Mouse (Mus musculus) cerebellum, adult 18-20 months (tissue): ENCODE measurements around the gene Foxj3.
"Not testable (repeated sequence)": the region's sequence is repeated elsewhere in the genome, so short reads cannot be mapped to it uniquely, and the experiment has no call there.

Source experiments
- DNase-seq, 2 experiments: peaks; one replicate each; pipeline ENCODE4 v3.0.0; 2021

Gene Foxj3

DNA sequence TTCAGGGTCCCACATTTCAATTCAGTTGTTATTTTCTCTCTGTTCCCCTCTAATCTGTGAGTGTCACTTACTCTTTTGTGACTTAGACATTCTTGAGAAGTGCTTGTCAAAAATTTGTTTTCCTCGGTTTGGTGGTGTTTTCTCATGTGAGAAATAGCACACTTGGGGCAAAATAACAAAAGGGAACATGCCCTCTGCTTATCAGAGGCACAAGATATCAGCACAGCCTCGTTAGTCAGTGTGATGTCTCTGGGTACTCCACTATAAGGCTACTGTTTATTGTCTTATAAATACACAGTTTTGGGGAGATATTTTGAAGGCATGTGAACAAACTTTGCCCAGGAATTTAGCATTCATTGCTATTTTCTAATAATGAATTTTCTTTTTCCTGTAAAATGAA is 37.7 kb downstream of the Foxj3 start:
- no peak for DNase-seq

DNA sequence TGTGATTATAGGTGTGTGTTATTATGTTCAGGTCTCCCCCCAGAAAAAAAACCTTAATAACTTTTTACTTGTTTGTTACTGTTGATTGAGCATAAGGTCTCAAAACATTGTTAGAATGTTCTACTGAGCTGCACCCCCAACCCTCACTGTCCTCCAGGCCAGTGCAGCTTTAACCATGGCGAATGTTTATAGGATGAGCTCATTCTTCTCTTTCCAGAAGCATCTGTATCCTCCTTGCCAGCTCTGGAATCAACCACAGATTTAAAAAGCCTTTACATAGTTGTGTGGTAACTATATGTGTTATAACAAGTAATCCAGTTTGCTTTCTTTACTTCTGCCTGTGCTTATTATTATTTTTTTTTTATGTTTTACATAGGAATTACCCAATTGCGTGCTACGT is 38.7 kb downstream of the Foxj3 start:
- no peak for DNase-seq

DNA sequence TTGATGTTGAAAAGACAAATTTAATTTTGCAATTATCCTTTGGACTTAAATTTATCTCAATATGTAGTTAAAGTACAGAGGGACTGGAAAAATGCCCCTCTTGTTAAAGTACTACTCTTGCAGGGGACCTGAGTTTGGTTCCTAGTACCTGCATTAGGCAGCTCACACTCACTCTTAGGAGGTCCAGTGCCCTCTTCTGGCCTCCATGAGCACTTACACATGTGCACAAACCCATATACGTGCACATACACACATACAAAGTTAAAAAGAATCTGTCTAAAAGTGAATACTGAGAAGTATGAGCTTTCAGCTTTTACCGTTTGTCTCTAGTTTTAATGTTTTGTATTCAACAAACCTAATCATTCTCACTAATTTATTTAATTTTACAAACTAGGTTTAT is 51.2 kb downstream of the Foxj3 start:
- no peak for DNase-seq

GRCm38 (mm10) chr4:119589423-119589822 is 52.6 kb downstream of the Foxj3 start:
- no peak for DNase-seq

DNA sequence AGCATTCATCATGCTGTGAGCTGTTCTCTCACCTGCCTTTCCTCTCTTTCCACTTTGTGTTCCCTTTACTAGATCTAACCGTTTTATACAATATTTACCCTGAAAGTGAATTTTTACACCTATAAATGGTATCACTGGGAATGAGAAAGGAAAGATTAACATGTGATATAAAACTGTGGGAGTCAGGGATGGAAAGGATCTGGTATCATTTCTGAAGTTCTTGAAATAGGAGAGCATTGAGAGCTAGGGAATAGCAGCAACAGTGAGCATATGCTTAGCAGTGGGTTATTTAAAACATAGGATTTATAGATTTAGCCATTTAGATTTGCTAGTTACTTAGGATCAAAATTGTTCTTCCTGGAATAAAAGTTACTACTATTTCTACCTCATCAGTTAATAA is 53.2 kb downstream of the Foxj3 start:
- DNase-seq = no peak

GRCm38 (mm10) chr4:119592479-119592878 is 55.7 kb downstream of the Foxj3 start:
- DNase-seq = no peak

- no peak for DNase-seq
Observed at GRCm38 (mm10) chr4:119594331-119594730, 57.5 kb downstream of the Foxj3 start.

GRCm38 (mm10) chr4:119599605-119600004 is 62.8 kb downstream of the Foxj3 start:
- DNase-seq = no peak

DNA sequence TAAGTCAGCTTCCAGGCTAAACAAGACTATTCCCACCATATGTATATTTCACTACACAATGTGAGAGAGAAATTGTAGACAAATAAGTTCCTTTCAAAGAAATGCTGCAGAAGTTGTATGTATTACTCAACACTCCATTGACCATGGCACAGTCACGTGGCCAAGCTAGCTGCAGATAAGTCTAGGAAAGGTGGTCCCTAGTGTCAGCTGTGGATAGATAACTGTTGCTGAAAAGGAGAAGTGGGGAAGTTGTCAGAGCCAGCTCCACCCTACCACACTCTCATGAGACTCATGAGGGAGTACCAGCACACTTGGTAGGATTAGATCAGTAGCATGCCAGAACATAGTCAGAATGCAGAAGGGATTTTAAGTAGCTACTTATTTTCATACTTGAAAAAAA is 72.7 kb downstream of the Foxj3 start:
- no peak for DNase-seq

DNA sequence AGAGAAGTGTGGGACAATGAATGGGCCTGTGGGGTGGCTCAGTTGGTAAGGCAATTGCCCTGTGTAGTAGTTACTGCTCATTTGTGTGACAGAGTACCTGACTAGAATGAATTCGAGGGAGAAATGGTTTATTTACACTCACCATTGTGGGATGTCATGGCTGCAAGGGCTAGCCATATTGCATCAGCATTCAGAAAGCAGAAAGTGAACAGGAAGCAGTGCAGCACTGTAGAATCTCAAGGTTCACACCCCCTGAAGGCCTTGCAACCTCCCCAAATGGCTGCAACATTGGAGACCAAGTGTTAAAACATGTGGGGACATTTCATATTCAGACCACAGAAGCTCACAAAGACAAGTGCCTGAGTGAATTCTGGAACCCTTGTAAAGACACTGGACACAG is 77.3 kb downstream of the Foxj3 start:
- DNase-seq = no peak

- DNase-seq = no peak
Observed at GRCm38 (mm10) chr4:119614724-119615123, 77.9 kb downstream of the Foxj3 start.

DNA sequence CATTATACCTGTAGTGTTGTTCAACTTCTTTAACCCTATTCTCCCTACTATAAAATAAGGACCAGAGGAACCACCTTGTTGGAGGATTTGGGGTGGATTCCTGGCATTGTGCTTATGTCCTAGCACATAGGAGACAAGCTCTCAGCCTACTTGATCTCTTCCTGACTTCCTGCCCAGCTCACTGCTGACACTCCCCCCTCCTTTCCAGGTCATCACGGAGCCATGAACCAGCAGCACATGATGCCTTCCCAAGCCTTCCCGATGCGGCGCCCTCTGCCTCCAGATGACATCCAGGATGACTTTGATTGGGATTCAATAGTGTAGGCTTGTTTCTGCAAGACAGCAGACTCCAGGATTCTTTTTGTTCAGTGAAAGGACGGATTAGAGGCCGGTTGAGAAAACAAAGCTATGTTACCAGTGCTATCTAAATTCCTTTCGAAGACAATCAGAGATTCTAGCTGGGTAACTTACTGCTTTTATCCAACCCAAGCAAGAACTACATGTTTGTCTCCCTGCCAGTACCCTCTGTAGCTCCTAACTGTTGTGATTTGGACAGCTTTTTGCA is 89.4 kb downstream of the Foxj3 start:
- DNase-seq = peak in 1 of 2 experiments; percentile 11

DNA sequence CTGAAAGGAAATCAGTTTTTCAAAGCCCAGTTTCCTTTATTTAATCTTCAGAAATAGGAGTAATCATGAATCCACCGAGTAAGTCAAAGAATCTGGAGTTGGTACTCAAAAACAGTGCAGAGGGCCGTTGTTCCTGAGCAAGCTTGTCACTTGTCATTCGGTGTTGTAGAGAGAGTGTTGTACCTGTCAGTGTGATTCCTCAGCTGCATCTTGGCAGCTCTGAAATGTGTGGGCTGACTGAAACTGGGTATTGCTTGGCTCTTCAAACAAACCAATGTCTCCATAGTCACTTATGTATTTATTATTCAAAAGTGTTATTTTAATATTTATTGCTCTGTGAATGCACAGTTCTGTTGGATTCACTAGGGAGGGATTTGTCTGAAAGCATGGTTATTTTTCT is 90.1 kb downstream of the Foxj3 start:
- no peak for DNase-seq

GRCm38 (mm10) chr4:119627317-119627716 is 90.5 kb downstream of the Foxj3 start:
- DNase-seq = no peak

GRCm38 (mm10) chr4:119628363-119628762 is 91.6 kb downstream of the Foxj3 start:
- not testable (repeated sequence) for DNase-seq

GRCm38 (mm10) chr4:119631115-119631919 is 94.5 kb downstream of the Foxj3 start:
- peak; percentile 21 to 29 for DNase-seq

DNA sequence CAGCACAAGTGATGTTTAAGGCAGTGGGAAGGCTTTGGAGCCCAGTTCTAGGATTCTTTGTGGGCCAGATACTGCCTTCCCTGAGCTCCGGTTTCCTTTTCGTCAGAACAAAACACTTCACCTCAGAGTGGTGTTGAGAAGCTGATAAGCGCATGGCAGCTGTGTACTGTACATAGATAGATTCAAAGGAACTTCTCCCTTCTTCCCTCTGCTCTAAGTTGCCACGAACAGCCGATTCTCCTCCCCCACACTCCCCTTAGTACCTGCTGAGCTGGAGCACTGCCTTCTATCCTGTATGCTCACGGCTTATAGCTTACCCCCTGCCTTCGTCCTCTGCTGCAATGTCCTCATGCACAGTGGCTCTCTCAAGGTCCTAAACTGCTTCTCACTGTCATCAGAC is 95.9 kb downstream of the Foxj3 start:
- no peak for DNase-seq

GRCm38 (mm10) chr4:119633342-119633741 is 96.5 kb downstream of the Foxj3 start:
- DNase-seq = peak in 1 of 2 experiments; percentile 18

DNA sequence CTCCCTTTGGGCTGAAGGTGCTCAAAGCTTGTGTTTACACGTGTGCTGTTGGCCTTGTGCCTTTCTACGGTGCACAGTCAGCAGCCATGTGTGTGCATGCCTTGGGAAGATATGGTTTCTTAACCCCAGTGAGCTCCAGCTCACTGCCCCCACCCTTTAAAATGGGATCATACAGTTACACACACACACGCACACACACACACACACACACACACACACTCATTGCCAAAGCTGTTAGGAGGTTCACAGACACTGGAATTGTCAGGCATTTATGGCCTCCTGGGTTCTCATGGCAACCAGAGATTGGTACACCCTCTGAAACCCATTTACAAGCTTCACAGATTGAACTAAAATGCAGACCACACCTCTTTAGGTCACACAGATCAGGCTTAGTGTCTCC is 97.1 kb downstream of the Foxj3 start:
- no peak for DNase-seq

DNA sequence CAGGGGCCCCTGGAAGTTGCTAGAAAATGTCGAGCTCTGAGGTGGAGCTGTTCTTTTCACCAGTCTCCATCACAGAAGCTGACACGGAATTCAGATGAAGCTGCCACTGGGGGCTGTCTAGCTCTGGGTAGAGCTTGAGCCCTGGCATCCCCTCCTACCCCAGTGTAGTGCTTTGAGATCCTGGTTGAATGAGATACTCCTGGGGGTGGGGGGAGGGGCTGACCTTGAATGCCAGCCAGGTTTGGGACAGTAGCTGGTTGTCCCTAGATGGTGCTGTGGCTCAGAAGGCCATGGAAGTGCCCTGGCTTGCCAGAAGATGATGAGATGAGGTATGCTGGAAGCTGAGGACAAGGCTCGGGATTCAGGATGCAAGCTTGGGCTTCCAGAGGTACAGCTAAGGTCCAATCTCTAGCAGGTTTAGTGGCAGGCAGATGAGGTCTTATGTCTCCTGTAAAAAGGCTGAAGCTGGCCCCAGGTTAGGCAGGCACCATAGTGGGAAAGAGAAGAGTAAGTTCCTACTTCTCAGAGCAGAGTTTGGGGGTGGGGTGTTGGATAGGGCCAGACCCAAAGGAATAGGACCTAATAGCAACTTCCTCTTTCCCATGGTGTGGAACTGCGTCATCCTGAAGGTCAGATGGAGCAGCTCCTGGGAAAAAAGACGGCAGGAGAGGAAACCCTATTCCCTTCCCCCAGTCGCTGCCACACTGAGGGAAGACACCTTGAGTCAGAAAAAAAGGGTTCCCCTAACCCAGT is 98.3 kb downstream of the Foxj3 start:
- no peak for DNase-seq

DNA sequence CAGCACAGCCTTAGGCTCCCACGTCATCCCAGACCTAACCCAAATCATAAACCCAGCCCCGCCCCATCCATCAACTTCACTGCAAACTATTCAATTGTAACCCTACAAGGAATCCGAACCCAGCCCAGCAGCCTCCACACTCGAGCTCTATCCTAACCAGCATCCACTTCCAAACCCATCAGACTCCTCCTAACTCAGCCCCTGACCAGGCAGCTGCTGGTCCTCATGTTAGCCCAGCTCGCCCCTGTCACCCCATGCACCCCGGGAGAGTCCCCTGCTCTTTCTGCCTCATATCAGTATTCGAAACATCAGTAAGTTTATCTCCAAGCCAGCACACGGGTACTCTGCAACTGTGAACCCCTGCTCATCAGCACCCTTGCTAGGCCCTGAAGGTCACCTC is 98.9 kb downstream of the Foxj3 start:
- no peak for DNase-seq

- no peak for DNase-seq
Observed at GRCm38 (mm10) chr4:119636731-119637130, 99.9 kb downstream of the Foxj3 start.

DNA sequence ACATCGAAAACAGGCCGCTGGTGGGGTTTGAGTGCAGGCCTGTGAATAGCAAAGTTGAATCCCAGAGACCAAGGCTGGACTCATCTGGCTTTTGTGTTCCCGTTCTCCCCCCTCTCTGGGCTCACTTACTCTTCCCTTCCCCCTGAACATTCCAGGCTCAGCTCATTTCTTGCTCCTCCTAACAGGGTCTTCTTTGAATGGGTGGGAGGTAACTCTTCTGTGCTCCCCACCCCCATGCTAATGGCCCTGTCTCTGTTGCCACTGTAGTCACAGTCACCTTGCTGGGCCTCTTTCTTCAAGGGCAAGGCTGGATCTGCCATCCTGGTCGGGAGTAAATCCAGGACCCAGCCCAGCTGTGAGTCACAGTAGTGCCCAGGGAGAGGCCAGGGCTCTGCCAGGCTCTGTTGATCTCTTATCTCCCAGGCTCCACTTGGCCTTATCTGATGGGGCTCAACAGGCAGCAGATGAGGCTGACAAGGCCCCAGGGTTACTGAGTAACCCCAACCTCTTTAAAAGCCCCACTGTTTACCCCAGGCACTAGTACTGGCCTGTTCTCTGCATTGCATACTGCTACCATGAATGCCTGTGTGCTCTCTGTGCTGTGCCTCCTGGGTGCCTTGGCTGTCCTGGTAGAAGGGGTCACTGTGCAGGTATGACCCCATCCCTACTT is 100.5 kb downstream of the Foxj3 start, which contains the start of gene Guca2a:
Guca2a (plus strand) TSS at position 529 of the 670 bp plus-strand sequence.
- no peak for DNase-seq
